Mouse (Mus musculus) liver, embryonic 15.5 days (tissue): Measurements from ENCODE around the gene Cdkl1. TPM values are rescaled to one million over a fixed set of nuclear protein-coding genes. Genes with fewer than 3 reads are reported as not detected.

Source experiments
- ATAC-seq: fragments of 200-750 bp; cut with Nextera tagmentation; 2 replicates; pipeline ENCODE4 v1.8.0; 2017; ENCODE audit warnings: moderate number of reproducible peaks, mild to moderate bottlenecking, moderate library complexity; ENCODE audit not compliant: insufficient read depth
- H3K27ac ChIP-seq: fragments of 300-500 bp; sonication (generic); replicated peaks from 2 replicates; pipeline ENCODE4 v1.5.1; 2015; ENCODE audit warnings: mild to moderate bottlenecking, inconsistent platforms
- H3K27me3 ChIP-seq: fragments of 300-500 bp; sonication (generic); 2 replicates; pipeline ENCODE4 v1.6.1; 2015; ENCODE audit warnings: mild to moderate bottlenecking, inconsistent platforms
- H3K36me3 ChIP-seq: fragments of 300-500 bp; sonication (generic); replicated peaks from 2 replicates; pipeline ENCODE4 v1.6.1; 2015; ENCODE audit warnings: moderate library complexity, mild to moderate bottlenecking, inconsistent platforms
- H3K4me1 ChIP-seq: fragments of 300-500 bp; sonication (generic); replicated peaks from 2 replicates; pipeline ENCODE4 v1.6.1; 2015; ENCODE audit warnings: inconsistent platforms
- H3K4me2 ChIP-seq: fragments of 300-500 bp; sonication (generic); 2 replicates; pipeline ENCODE4 v1.6.1; 2015; ENCODE audit warnings: moderate library complexity, mild to moderate bottlenecking, inconsistent platforms
- H3K4me3 ChIP-seq: fragments of 300-500 bp; sonication (generic); replicated peaks from 2 replicates; pipeline ENCODE4 v1.5.1; 2015; ENCODE audit warnings: mild to moderate bottlenecking, inconsistent platforms
- H3K9ac ChIP-seq: fragments of 300-500 bp; sonication (generic); 2 replicates; pipeline ENCODE4 v1.6.1; 2015; ENCODE audit warnings: moderate library complexity, mild to moderate bottlenecking, inconsistent platforms
- H3K9me3 ChIP-seq: fragments of 300-500 bp; sonication (generic); replicated peaks from 2 replicates; pipeline ENCODE4 v1.6.1; 2016; ENCODE audit warnings: inconsistent platforms
- WGBS: fragments of 180-500 bp; shearing (Covaris S2); methylation state at CpG from one replicate; pipeline ENCODE4 v1.1.7; 2015; ENCODE audit warnings: mixed read lengths; ENCODE audit not compliant: insufficient replicate concordance; 5-methylcytosine and 5-hydroxymethylcytosine counted together
- polyA plus RNA-seq: library from polyadenylated mRNA; unstranded; fragments of >200 nt; fragmentation: Nextera tagmentation; extraction: Ambion mirVana; gene quantifications from 2 replicates; pipeline ENCODE4 v1.2.1, GENCODE M21; 2015

Gene Cdkl1
- polyA plus RNA-seq, 1 experiment from 2014 or later = 1.7 TPM

GRCm38 (mm10) chr12:69761603-69762002 is 29.5 kb downstream of the Cdkl1 start:
- no peaks in the 10 kb centered on the region for H3K9me3 ChIP-seq
- no peaks in the 10 kb centered on the region for H3K36me3 ChIP-seq
- peak overlapping the region; percentile 97 for H3K27ac ChIP-seq
- H3K4me1 ChIP-seq = peaks cover 59% of the 10 kb centered on the region
- WGBS = 76% methylated on average over 2 of the region's 2 CpGs
- H3K4me3 ChIP-seq = no peak overlapping the region
- H3K4me2 ChIP-seq = no peak overlapping the region
- H3K9ac ChIP-seq = no peak overlapping the region
- no peaks in the 10 kb centered on the region for H3K27me3 ChIP-seq
- no peak for ATAC-seq

- no peak for ATAC-seq
- peak overlapping the region; percentile 97 for H3K27ac ChIP-seq
- no peak overlapping the region for H3K4me3 ChIP-seq
Observed at GRCm38 (mm10) chr12:69760743-69761406, 30.2 kb downstream of the Cdkl1 start.

GRCm38 (mm10) chr12:69760014-69760413 is 31.1 kb downstream of the Cdkl1 start:
- Histone ChIP-seq H3K9me3 (no peaks in the 10 kb centered on the region), H3K27me3 (no peaks in the 10 kb centered on the region), H3K27ac (peak overlapping the region; percentile 97), H3K9ac (peak overlapping the region; percentile 22), H3K4me2 (peak overlapping the region; percentile 74), H3K4me3 (no peak overlapping the region), H3K36me3 (no peaks in the 10 kb centered on the region), H3K4me1 (peaks cover 58% of the 10 kb centered on the region)
- ATAC-seq = no peak
- 40% methylated on average over 6 of the region's 6 CpGs for WGBS

More at GRCm38 (mm10) chr12:69760743-69761406, 30.2 kb downstream of the Cdkl1 start:
- Histone ChIP-seq H3K4me1 (peaks cover 59% of the 10 kb centered on the region), H3K36me3 (no peaks in the 10 kb centered on the region), H3K4me2 (no peak overlapping the region), H3K27me3 (no peaks in the 10 kb centered on the region), H3K9ac (no peak overlapping the region), H3K9me3 (no peaks in the 10 kb centered on the region)
- WGBS = 83% methylated on average over 20 of the region's 20 CpGs

- 13% methylated on average over 7 of the region's 7 CpGs for WGBS
- Histone ChIP-seq H3K9me3 (no peaks in the 10 kb centered on the region), H3K4me1 (peaks cover 58% of the 10 kb centered on the region), H3K36me3 (no peaks in the 10 kb centered on the region), H3K27me3 (no peaks in the 10 kb centered on the region), H3K4me3 (peak overlapping the region; percentile 39), H3K4me2 (peak overlapping the region; percentile 74), H3K27ac (peak overlapping the region; percentile 97), H3K9ac (peak overlapping the region; percentile 66)
- ATAC-seq = peak; percentile 72
Observed at GRCm38 (mm10) chr12:69759267-69759885, 31.7 kb downstream of the Cdkl1 start.

GRCm38 (mm10) chr12:69758221-69759185 is 32.6 kb downstream of the Cdkl1 start:
- peak overlapping the region; percentile 39 for H3K4me3 ChIP-seq
- peak overlapping the region; percentile 74 for H3K4me2 ChIP-seq
- H3K4me1 ChIP-seq = peaks cover 61% of the 10 kb centered on the region
- peak; percentile 6; the same call in 1 of the 2 replicates for ATAC-seq
- 4% methylated on average over 22 of the region's 22 CpGs for WGBS
- H3K9ac ChIP-seq = peak overlapping the region; percentile 66
- H3K9me3 ChIP-seq = no peaks in the 10 kb centered on the region
- no peaks in the 10 kb centered on the region for H3K27me3 ChIP-seq
- peak overlapping the region; percentile 97 for H3K27ac ChIP-seq
- no peaks in the 10 kb centered on the region for H3K36me3 ChIP-seq

GRCm38 (mm10) chr12:69757418-69758141 is 33.5 kb downstream of the Cdkl1 start:
- Histone ChIP-seq H3K4me1 (peaks cover 61% of the 10 kb centered on the region), H3K36me3 (no peaks in the 10 kb centered on the region), H3K4me3 (peak overlapping the region; percentile 39), H3K4me2 (peak overlapping the region; percentile 74), H3K9me3 (no peaks in the 10 kb centered on the region), H3K27me3 (no peaks in the 10 kb centered on the region), H3K9ac (peak overlapping the region; percentile 66), H3K27ac (peak overlapping the region; percentile 97)
- ATAC-seq = peak; percentile 92
- 2% methylated on average over 22 of the region's 22 CpGs for WGBS

- ATAC-seq = no peak
- 74% methylated on average over 5 of the region's 5 CpGs for WGBS
- no peaks in the 10 kb centered on the region for H3K27me3 ChIP-seq
- no peak overlapping the region for H3K9ac ChIP-seq
- peaks cover 61% of the 10 kb centered on the region for H3K4me1 ChIP-seq
- H3K36me3 ChIP-seq = no peaks in the 10 kb centered on the region
- no peak overlapping the region for H3K4me3 ChIP-seq
- H3K4me2 ChIP-seq = 0 out of 2 replicates have a peak overlapping the region, but pooled peaks have one; percentile 74
- peak overlapping the region; percentile 97 for H3K27ac ChIP-seq
- H3K9me3 ChIP-seq = no peaks in the 10 kb centered on the region
Observed at GRCm38 (mm10) chr12:69756015-69756414, 35.1 kb downstream of the Cdkl1 start.

- Histone ChIP-seq H3K27me3 (no peaks in the 10 kb centered on the region), H3K4me3 (no peak overlapping the region), H3K36me3 (no peaks in the 10 kb centered on the region), H3K4me1 (peaks cover 44% of the 10 kb centered on the region), H3K9me3 (no peaks in the 10 kb centered on the region), H3K4me2 (no peak overlapping the region), H3K27ac (peak overlapping the region; percentile 60; the same call in 1 of the 2 replicates), H3K9ac (no peak overlapping the region)
- ATAC-seq = no peak
- WGBS = 77% methylated on average over 5 of the region's 5 CpGs
Observed at GRCm38 (mm10) chr12:69753936-69754335, 37.1 kb downstream of the Cdkl1 start.

GRCm38 (mm10) chr12:69751864-69752341 is 39.2 kb downstream of the Cdkl1 start:
- no peak overlapping the region for H3K4me3 ChIP-seq
- no peaks in the 10 kb centered on the region for H3K27me3 ChIP-seq
- no peaks in the 10 kb centered on the region for H3K36me3 ChIP-seq
- H3K27ac ChIP-seq = 0 out of 2 replicates have a peak overlapping the region, but pooled peaks have one; percentile 45
- no peak overlapping the region for H3K9ac ChIP-seq
- H3K4me2 ChIP-seq = no peak overlapping the region
- no peaks in the 10 kb centered on the region for H3K9me3 ChIP-seq
- ATAC-seq = peak; percentile 17; the same call in 1 of the 2 replicates
- peaks cover 31% of the 10 kb centered on the region for H3K4me1 ChIP-seq
- WGBS = 47% methylated on average over 10 of the region's 10 CpGs

GRCm38 (mm10) chr12:69744138-69744537 is 46.9 kb downstream of the Cdkl1 start:
- H3K27me3 ChIP-seq = no peaks in the 10 kb centered on the region
- peaks cover 5% of the 10 kb centered on the region for H3K4me1 ChIP-seq
- no peak for ATAC-seq
- 79% methylated on average over 5 of the region's 5 CpGs for WGBS
- H3K4me3 ChIP-seq = no peak overlapping the region
- peaks cover 13% of the 10 kb centered on the region for H3K36me3 ChIP-seq
- H3K9ac ChIP-seq = no peak overlapping the region
- H3K4me2 ChIP-seq = no peak overlapping the region
- no peak overlapping the region for H3K27ac ChIP-seq
- H3K9me3 ChIP-seq = no peaks in the 10 kb centered on the region
